Mouse (Mus musculus) liver, embryonic 14.5 days (tissue): ENCODE data around the gene Mprip. TPM values are rescaled to one million over a fixed set of nuclear protein-coding genes. Genes with fewer than 3 reads are reported as not detected.

Experiments used
- ATAC-seq: fragments of 200-750 bp; cut with Nextera tagmentation; 2 replicates; pipeline ENCODE4 v1.8.0; 2017; ENCODE audit warnings: moderate number of reproducible peaks, mild to moderate bottlenecking, moderate library complexity; ENCODE audit not compliant: insufficient read depth
- DNase-seq, 3 experiments: peaks; one replicate each; pipeline ENCODE4 v3.0.0-alpha.2; 2012 to 2013; ENCODE audit warnings: low read depth in 3 of 3, low spot score in 3 of 3
- H3K27ac ChIP-seq: fragments of 300-500 bp; sonication (generic); 2 replicates; pipeline ENCODE4 v1.5.1; 2014; ENCODE audit warnings: moderate library complexity, mild to moderate bottlenecking, control low read depth, inconsistent platforms
- H3K27me3 ChIP-seq: fragments of 300-500 bp; sonication (generic); 2 replicates; pipeline ENCODE4 v1.6.1; 2014; ENCODE audit warnings: mild to moderate bottlenecking, low read length, moderate library complexity; ENCODE audit not compliant: control insufficient read depth, insufficient read depth
- H3K36me3 ChIP-seq: fragments of 300-500 bp; sonication (generic); replicated peaks from 2 replicates; pipeline ENCODE4 v1.6.1; 2014; ENCODE audit warnings: low read depth; ENCODE audit not compliant: control insufficient read depth, insufficient read depth
- H3K4me1 ChIP-seq, 2 experiments: fragments of 200-500 bp in 1 of 2; fragments of 300-500 bp in 1 of 2; sonication (generic) in 1 of 2; replicated peaks; 2 replicates each; pipeline ENCODE4 v1.6.1; 2012 to 2014; ENCODE audit warnings: antibody characterized with exemption in 1 of 2, inconsistent platforms in 1 of 2, low read length in 1 of 2; ENCODE audit not compliant: control insufficient read depth in 2 of 2, insufficient read depth in 2 of 2
- H3K4me2 ChIP-seq: fragments of 300-500 bp; sonication (generic); 2 replicates; pipeline ENCODE4 v1.6.1; 2014; ENCODE audit warnings: low read depth, mild to moderate bottlenecking, control low read depth, moderate library complexity
- H3K4me3 ChIP-seq, 2 experiments: fragments of 200-500 bp in 1 of 2; fragments of 300-500 bp in 1 of 2; sonication (generic) in 1 of 2; 2 replicates each; pipeline ENCODE4 v1.5.1; 2012 to 2014; ENCODE audit warnings: low read depth in 2 of 2, low read length in 2 of 2, mild to moderate bottlenecking in 2 of 2, control low read depth in 1 of 2, inconsistent platforms in 1 of 2, moderate library complexity in 1 of 2; ENCODE audit not compliant: insufficient read depth in 1 of 2
- H3K9ac ChIP-seq: fragments of 300-500 bp; sonication (generic); replicated peaks from 2 replicates; pipeline ENCODE4 v1.6.1; 2014; ENCODE audit warnings: mild to moderate bottlenecking, control low read depth, moderate library complexity
- H3K9me3 ChIP-seq: fragments of 300-500 bp; sonication (generic); 2 replicates; pipeline ENCODE4 v1.6.1; 2016; ENCODE audit warnings: low read length, mixed read lengths; ENCODE audit not compliant: control insufficient read depth
- CTCF ChIP-seq: IDR thresholded peaks from 2 replicates; pipeline ENCODE4 v1.5.1; 2016; ENCODE audit warnings: antibody characterized with exemption, low read depth, control low read depth
- EP300 ChIP-seq: IDR thresholded peaks from 2 replicates; pipeline ENCODE4 v1.6.1; 2016; ENCODE audit warnings: antibody characterized with exemption, low read depth
- WGBS: fragments of 180-500 bp; shearing (Covaris S2); extraction: QIAGEN DNeasy Blood & Tissue Kit; methylation state at CpG from one replicate; pipeline ENCODE4 v1.1.7; 2014; ENCODE audit not compliant: insufficient replicate concordance; 5-methylcytosine and 5-hydroxymethylcytosine counted together
- polyA plus RNA-seq, 2 experiments: library from polyadenylated mRNA; depleted of rRNA in 1 of 2; stranded (reverse) in 1 of 2; unstranded in 1 of 2; fragments of >200 nt; fragmentation: Nextera tagmentation in 1 of 2; extraction: Ambion mirVana in 1 of 2; gene quantifications; 2 replicates each; pipeline versions ENCODE4 v1.2.1 to v1.2.3; 2012 to 2014

Gene Mprip
- polyA plus RNA-seq, 2 experiments = 10.2 to 14.6 TPM

- Histone ChIP-seq H3K27ac (no peak overlapping the region), H3K4me1 (no peaks in the 10 kb centered on the region), H3K9ac (no peak overlapping the region), H3K4me2 (no peak overlapping the region), H3K9me3 (no peaks in the 10 kb centered on the region), H3K36me3 (peaks cover 10% of the 10 kb centered on the region), H3K27me3 (no peaks in the 10 kb centered on the region), H3K4me3 (no peak overlapping the region)
- no peak for DNase-seq
- ATAC-seq = no peak
- no peak for TF ChIP-seq CTCF
- no peak for TF ChIP-seq EP300
- WGBS = 76% methylated on average over 2 of the region's 2 CpGs
These were observed 108.2 kb downstream of the Mprip start for GRCm38 (mm10) chr11:59769307-59769706.

- TF ChIP-seq EP300 = no peak
- TF ChIP-seq CTCF = no peak
- Histone ChIP-seq H3K4me1 (no peaks in the 10 kb centered on the region), H3K27me3 (no peaks in the 10 kb centered on the region), H3K36me3 (peaks cover 7% of the 10 kb centered on the region), H3K9me3 (no peaks in the 10 kb centered on the region), H3K4me2 (no peak overlapping the region), H3K9ac (no peak overlapping the region), H3K27ac (no peak overlapping the region), H3K4me3 (no peak overlapping the region)
- no peak for DNase-seq
- ATAC-seq = no peak
- WGBS = 59% methylated on average over 6 of the region's 6 CpGs
These were observed 108.6 kb downstream of the Mprip start for GRCm38 (mm10) chr11:59769738-59770137.

GRCm38 (mm10) chr11:59770753-59771152, 109.6 kb downstream of the Mprip start:
- ATAC-seq = no peak
- Histone ChIP-seq H3K4me2 (no peak overlapping the region), H3K9me3 (no peaks in the 10 kb centered on the region), H3K36me3 (peaks cover 7% of the 10 kb centered on the region), H3K27me3 (no peaks in the 10 kb centered on the region), H3K4me3 (no peak overlapping the region), H3K4me1 (no peaks in the 10 kb centered on the region), H3K27ac (no peak overlapping the region), H3K9ac (no peak overlapping the region)
- no peak for DNase-seq
- TF ChIP-seq CTCF (no peak), EP300 (no peak)
- WGBS = 35% methylated on average over 7 of the region's 7 CpGs

GRCm38 (mm10) chr11:59772291-59772690, 111.2 kb downstream of the Mprip start:
- H3K4me1 ChIP-seq = no peaks in the 10 kb centered on the region
- WGBS = 62% methylated on average over 2 of the region's 2 CpGs
- no peak overlapping the region for H3K4me2 ChIP-seq
- ATAC-seq (no peak), DNase-seq (no peak)
- no peaks in the 10 kb centered on the region for H3K27me3 ChIP-seq
- peaks cover 5% of the 10 kb centered on the region for H3K36me3 ChIP-seq
- H3K9me3 ChIP-seq = no peaks in the 10 kb centered on the region
- no peak overlapping the region for H3K27ac ChIP-seq
- H3K9ac ChIP-seq = no peak overlapping the region
- TF ChIP-seq EP300 (no peak), CTCF (no peak)
- no peak overlapping the region for H3K4me3 ChIP-seq

GRCm38 (mm10) chr11:59772902-59773301, 111.8 kb downstream of the Mprip start:
- H3K27me3 ChIP-seq = no peaks in the 10 kb centered on the region
- DNase-seq (no peak), ATAC-seq (no peak)
- H3K4me1 ChIP-seq = no peaks in the 10 kb centered on the region
- peaks cover 5% of the 10 kb centered on the region for H3K36me3 ChIP-seq
- no peak overlapping the region for H3K4me3 ChIP-seq
- H3K27ac ChIP-seq = no peak overlapping the region
- H3K4me2 ChIP-seq = no peak overlapping the region
- WGBS = 75% methylated on average over 4 of the region's 4 CpGs
- no peaks in the 10 kb centered on the region for H3K9me3 ChIP-seq
- no peak overlapping the region for H3K9ac ChIP-seq
- TF ChIP-seq EP300 (no peak), CTCF (no peak)

GRCm38 (mm10) chr11:59774522-59774921, 113.4 kb downstream of the Mprip start:
- Histone ChIP-seq H3K27ac (no peak overlapping the region), H3K9ac (no peak overlapping the region), H3K4me2 (no peak overlapping the region), H3K4me3 (no peak overlapping the region), H3K9me3 (no peaks in the 10 kb centered on the region), H3K36me3 (peaks cover 5% of the 10 kb centered on the region), H3K27me3 (no peaks in the 10 kb centered on the region), H3K4me1 (no peaks in the 10 kb centered on the region)
- DNase-seq (no peak), ATAC-seq (no peak)
- no peak for TF ChIP-seq EP300
- TF ChIP-seq CTCF = no peak
- WGBS = 39% methylated on average over 4 of the region's 4 CpGs
